Mouse (Mus musculus) CD4-positive, CD25-positive, alpha-beta regulatory T cell, adult 4 months (primary cell): ENCODE measurements around the gene Gpc6. TPM values are rescaled to one million over a fixed set of nuclear protein-coding genes. Genes with fewer than 3 reads are reported as not detected.

Experiments
- ATAC-seq: one replicate; pipeline ENCODE4 v1.8.0; 2017
- polyA plus RNA-seq, 2 experiments: library from polyadenylated mRNA; unstranded; fragments of 100-300 nt; shearing (Covaris generic); gene quantifications; one replicate each; pipeline ENCODE4 v1.2.1; 2017

Gene Gpc6
- polyA plus RNA-seq = under 1 TPM in 1 of 2 experiments, not detected in 1; 0.15 TPM

DNA sequence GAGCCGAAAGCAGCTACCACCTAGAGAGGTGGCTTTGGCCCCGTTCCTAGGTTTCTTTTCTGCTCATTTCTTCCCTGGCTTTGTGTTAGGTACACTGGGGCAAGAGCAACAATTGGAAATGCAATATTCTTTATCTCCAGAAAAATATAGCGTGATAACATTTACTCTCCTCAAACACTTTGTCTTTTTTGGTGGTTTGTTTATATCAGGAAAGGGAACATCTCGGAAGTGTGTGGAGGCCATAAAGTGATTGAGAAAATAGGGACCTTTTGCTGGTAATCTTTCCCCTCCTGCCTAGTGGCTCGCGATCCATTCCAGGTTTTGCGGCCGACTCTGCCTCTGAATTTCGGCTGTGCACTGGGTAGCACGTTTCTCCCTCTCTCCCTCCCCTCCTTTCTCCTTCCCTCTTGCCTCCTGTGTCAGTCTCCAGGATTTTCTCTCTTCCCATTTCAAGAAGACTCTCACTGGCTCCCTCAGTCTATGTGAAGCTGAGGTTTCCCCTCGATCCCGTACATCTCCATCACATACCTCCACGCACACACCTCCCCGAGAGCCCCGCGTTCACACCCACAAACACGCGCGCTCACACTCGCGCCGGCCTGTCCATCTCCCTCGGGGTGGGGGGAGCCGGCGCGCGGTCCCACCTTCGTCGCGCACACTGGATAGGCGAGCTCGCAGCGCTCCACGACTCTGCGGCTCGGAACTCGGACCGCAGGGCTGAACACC lies at the start of gene Gpc6:
Gene Gpc6, plus strand, starts transcription at position 440 of the 726 bp plus-strand sequence.
- no peak for ATAC-seq

DNA sequence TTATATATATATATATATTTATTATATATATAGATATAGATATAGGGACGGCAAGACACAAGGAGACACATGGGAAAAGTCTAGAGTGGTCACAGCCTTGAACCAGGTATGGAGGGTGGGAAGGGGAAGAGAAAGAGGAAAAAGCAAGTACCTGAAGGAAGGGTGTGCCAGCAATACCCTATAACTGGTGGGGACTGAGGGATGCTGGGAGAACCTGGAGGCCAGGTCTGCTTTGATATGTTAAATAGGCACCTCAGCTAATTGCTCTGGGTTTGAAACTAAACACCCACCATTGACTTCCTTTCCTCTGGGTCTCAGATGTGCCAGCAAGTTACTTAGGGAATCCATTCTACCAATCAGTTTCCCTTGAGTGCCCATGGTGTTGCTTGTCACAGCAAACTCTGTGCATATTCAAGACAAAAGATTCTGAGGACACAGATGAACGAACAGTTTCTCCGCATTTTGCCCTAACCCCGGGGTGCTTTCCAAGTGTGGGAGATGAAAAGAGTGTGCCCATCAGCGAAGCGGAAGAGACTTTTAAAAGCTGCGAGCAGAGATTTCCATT lies 42.6 kb upstream of the Gpc6 start:
- ATAC-seq = no peak

DNA sequence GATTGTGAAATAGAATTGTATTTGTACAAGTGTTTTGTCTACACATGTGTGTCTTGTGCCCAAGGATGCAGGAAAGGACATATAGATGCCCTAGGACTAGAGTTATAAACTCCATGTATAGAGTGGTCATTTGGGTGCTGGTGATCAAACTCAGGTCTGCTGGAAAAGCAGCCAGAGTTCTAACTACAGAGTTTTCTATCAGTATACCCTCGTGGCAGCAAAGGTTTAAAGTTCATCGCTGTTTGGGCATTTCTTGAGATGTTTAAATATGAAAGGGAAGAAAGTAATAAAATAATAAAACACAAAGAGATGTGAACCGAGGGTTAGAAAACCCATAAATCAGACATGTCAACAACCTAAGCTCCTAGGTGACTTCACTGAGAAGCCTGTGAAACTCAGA lies 30.8 kb upstream of the Gpc6 start:
- ATAC-seq = no peak

DNA sequence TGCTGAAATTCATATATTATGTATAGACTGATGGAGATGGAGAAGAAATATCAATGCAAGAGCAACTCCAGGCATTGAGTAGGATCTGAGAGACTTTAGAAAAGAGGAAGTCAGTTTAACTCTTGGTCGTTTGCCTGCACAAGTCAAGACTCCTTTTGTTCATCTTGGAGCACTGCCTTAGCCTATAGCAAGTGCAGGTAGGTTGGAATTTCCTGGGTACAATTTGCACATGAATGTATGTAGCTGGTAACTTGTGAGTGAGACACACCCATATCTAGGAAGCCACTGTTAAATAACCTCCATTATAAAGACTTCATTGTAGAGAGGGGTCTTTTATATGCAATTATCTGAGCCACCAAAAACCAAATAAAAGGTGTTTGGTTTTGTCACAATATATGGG lies 27.1 kb upstream of the Gpc6 start:
- no peak for ATAC-seq

DNA sequence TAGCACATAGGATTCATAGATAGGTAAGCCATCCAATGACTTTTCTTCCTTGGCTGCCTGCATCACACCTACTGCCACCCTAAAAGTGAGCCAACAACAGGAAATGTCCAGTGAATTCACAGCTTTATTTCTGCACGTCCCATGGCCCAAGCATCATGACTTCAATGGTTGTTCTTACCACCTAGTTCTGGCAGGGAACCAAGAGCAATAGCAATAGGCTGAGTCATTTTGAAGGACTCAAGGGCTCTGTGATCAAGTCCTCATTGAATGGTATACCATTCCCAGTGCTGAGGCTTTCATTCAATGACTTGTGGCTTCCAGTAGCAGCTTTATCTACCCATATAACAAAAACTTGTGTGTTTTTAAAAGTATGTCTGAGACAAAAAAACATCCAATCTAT lies 13.3 kb upstream of the Gpc6 start:
- ATAC-seq = no peak

DNA sequence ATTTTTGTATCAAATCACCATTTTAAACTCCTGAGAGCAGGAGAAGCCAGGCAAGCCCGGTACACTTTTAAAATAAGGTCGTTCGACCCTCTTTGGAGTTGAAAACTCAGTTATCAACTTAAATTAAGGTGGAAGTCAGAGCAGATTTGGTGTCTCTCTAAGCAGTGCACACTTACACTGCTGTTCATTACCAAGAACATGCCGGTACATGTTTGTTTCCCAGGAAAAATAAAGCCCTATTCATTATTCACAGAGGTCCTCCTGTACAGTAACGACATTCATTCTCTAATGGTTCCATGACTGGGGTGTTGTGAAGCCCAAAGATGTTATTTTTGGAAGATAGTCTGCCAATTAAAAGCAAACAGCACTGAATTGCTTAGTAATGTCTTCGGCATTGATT lies 8.2 kb upstream of the Gpc6 start:
- no peak for ATAC-seq

DNA sequence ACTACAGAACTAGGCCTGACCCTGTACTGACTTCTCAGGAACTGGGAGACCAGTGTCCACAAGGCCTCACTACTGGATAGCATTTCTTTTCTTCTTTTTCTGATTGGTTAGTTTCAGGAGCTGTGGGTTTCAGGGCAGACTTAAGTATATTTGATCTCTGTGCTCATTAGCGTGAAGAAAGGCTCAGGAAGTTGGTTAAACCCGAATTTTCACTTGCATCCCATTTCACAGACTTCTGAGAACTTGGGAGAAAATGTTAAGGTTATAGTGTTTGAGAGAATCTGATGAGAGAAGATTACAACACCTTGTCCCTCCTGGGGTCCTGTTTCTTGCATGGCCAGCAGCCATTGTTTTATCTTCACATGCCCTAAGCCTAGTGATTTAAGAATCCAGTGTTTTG lies 849 bp upstream of the Gpc6 start:
- no peak for ATAC-seq

GRCm38 (mm10) chr14:116925691-116926403 lies 732 bp downstream of the Gpc6 start:
- no peak for ATAC-seq

- ATAC-seq = no peak
Measured at GRCm38 (mm10) chr14:116926404-116927171, 1.5 kb downstream of the Gpc6 start.

DNA sequence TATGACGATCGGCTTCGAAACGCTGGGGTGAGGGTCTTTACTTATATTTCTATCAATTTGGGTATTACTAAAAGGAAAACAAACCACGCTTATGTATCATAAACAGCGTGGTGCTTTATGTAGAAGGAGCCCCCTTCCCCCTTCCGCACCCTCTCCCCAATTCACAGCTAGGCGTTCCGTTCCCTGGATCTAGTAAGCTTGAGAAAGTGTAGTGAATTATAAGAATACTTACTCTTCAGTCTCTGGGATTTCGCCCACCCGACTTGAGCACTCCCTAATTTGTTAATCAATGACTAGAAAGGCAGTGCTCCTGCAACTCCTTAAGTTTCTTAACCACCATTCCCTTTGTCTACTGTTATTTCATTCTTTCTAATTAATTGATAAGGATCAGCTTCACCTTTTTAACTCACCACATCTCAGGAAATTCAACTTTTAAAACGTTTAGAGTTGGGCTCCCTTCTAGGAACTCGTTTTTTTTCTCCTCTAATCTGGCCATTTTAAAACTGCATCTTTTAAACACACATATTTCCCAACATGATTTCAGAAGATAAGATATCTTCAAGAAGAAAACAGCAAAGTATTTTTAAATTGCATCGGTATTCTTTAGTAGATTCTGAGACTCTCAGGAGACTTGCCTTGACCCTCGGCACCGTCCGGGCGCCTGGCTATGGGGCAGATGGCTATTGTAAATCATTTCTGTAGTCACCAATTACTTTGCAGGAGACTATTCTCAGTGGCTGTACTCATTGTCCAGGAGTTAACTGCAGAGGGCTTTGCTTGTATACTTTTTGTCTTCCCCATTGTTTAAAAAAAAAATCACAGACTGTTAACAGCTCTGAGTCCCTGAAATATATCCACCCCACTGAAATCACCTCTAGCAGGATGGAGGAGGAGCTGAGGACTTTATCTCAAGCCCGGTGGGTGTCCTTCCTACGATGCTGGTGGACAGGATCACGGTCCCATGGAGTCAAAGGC lies 2.5 kb downstream of the Gpc6 start:
- no peak for ATAC-seq

GRCm38 (mm10) chr14:116928395-116928794 lies 3.3 kb downstream of the Gpc6 start:
- ATAC-seq = no peak

DNA sequence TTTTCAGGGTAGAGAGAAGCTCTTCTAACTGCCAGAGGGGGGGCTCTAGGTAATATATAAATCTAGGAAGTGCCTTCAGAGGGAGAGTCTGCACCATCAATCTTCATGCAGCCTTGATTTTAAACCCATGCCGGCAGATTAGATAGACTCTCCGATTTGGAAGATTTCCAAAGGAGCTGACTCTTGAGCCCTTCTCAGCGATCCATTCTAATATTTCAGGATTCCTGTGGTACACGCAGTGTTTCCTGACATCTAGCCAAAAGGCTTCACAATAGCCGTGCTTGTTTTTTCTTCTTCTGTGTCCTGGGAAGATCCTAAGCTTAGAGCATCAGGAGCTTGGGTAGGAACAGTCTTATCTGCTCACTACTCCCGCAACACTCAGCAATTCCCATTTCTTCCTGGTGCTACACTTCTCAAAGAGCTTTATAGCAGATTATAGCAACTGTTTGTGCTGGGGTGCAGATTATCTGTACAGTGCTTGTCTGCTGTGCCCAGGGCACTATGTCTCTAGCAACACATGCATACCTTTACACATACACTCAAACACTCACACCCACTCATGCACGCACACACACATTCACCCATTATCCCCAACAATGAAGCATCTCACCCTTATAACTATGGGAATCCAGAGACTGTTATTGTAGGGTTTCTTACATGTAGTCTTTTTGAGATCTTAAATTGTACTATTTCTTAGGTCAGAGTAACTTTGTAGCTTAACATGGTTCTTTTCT lies 3.8 kb downstream of the Gpc6 start:
- ATAC-seq = no peak

DNA sequence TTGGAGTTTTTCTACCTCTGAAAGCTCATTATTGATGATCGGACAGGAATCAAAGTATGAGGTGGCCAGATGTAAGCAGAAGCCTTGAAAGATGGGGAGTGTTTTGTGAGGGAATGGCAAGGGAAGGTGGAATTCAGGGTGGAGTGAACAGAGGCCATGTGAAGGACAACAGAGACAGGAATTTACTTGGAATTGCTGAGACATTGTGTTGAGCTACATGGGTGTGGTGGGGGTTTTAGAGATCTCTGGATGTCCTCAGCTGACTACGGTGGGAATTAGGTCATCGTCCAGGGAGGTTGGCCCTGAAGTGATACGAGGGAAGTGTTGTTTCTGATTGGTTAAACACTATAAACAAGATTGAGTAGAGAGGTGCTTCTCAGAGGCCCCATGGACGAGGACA lies 8.7 kb downstream of the Gpc6 start:
- ATAC-seq = no peak

DNA sequence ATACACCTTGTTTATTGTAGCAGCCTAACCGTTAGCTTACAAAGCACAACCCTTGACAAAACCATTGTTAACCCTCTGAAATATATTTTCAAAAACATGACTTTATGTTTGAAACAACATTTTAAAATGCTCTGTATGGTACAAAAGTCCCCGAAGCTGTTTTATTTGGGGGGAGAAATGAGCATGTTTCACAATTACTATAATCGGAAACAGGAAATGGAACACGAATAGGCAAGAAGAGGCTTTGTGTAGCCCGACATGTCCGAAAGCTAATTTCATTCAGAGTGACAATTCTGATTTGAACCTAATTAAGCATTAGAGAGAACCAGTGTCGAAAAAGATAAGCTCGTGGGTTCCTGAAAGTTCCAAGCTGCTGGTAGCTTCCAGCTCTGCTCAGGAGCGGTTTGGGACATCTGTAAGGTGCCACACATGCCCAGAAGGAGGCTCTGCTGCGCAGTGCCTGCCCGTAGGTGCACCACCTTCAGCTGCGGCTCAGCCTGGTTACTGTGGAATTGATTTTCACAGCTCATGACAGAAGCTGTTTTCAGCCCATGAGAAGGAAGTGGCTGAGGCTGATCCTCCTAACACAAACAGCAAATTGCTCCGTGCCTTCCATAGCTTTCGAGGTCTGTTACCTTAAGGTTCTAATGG lies 12.9 kb downstream of the Gpc6 start:
- ATAC-seq = no peak

DNA sequence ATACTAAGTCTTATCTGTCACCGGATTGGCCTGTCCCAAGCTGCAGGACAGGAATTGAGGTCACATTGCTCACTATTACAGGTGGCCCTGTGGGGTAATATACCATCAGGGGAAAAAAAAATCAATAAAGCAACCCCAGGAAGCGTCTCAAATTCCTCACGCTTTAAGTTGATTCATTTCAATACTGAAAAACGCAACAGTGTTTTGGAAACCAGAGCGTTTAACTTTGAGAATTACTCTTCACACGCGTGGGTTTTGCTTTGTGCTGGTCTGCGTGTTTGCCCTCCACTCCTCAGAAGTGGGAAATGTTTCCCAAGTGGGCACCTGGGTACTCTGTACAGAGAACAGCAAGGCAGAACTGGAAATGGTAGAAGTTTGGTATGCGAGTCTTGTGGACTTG lies 13.6 kb downstream of the Gpc6 start:
- ATAC-seq = no peak

GRCm38 (mm10) chr14:116939561-116939960 lies 14.4 kb downstream of the Gpc6 start:
- no peak for ATAC-seq

DNA sequence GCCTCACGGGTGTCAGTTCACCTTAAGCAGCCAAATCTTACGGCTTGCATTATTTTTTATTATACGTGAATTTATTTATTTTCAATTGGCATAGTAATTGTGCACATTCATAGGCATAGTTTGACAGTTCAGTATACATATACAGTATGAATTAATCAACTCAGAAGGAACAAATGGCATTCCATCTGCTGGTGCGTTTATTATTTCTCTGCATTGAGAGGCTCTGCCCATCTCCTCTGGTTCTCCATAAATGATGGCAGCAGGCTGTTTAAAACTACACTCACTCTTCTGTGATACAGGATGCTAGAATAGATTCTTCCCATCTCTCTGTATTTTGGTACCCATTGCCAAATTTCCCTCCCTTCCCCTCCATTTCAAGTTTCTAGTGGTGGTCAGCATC lies 16.7 kb downstream of the Gpc6 start:
- no peak for ATAC-seq

- no peak for ATAC-seq
Measured at GRCm38 (mm10) chr14:116943751-116944150, 18.6 kb downstream of the Gpc6 start.

GRCm38 (mm10) chr14:116945975-116946374 lies 20.9 kb downstream of the Gpc6 start:
- ATAC-seq = no peak

DNA sequence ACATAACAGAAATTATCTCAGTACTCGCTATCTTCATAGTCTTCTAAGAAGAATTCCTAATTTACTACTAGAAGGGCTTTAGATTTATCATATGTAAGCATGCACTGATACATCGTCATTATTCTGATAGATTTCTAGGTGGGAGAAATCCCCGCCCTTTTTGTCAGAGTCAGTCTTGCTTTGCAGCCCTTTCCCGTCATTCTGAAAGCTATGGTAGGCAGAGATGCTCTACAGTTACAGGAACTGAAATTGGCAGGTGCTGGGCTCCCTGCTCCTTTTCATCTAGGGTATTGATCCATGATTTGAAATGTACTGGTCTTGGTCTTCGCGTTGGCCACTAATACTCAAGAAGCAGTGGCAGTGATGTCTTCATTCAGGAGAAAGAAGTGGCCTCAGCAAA lies 22.3 kb downstream of the Gpc6 start:
- ATAC-seq = no peak
